Mouse (Mus musculus): Measurements from ENCODE around the gene Ncbp2. TPM values are rescaled to one million over a fixed set of nuclear protein-coding genes. Genes with fewer than 3 reads are reported as not detected.

The Ncbp2 gene
- polyA plus RNA-seq, 1 experiment = 52.3 TPM

DNA sequence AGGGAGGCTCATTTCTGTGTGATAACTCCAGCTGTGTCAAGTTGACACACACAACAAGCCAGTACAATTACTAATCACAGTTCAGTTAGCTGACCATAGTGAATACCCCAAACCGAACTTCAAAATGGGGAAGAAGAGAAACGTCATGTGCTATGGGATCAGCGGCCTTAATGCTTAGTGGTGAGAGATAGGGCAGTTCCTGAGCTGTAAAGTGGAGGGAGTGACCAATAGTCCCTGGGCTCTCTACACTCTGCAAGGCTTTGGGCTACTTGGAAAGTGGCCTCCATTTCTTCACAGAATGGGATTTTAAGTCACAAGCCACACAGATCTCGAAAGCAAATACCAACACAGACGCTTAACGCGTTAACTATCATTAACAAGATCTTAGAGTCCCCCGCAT is 980 bp upstream of the Ncbp2 start:
- TF ChIP-seq POLR2A (IDR thresholded peaks at IDR 0.05; ENCODE audit: borderline replicate concordance, low read depth, low read length) = no peak
- TF ChIP-seq CTCF (IDR thresholded peaks at IDR 0.05; ENCODE audit: low read depth, low read length) = no peak
- H3K4me3 ChIP-seq (ENCODE audit: insufficient read depth, low read length) = peak overlapping the region; percentile 94
- peak overlapping the region; percentile 83 for H3K27ac ChIP-seq (ENCODE audit: insufficient read depth, low read depth, low read length)
- peaks cover 18% of the 10 kb centered on the region for H3K4me1 ChIP-seq (ENCODE audit: control insufficient read depth, insufficient read depth, low read length)

- no peak for TF ChIP-seq POLR2A (IDR thresholded peaks at IDR 0.05; ENCODE audit: borderline replicate concordance, low read depth, low read length)
- no peak for TF ChIP-seq CTCF (IDR thresholded peaks at IDR 0.05; ENCODE audit: low read depth, low read length)
- peak overlapping the region; percentile 94 for H3K4me3 ChIP-seq (ENCODE audit: insufficient read depth, low read length)
- H3K27ac ChIP-seq (ENCODE audit: insufficient read depth, low read depth, low read length) = peak overlapping the region; percentile 83
- peaks cover 18% of the 10 kb centered on the region for H3K4me1 ChIP-seq (ENCODE audit: control insufficient read depth, insufficient read depth, low read length)
Observed at GRCm38 (mm10) chr16:31947901-31948316, 404 bp upstream of the Ncbp2 start.

- Histone ChIP-seq H3K27ac (ENCODE audit: insufficient read depth, low read depth, low read length) (no peak overlapping the region), H3K4me1 (ENCODE audit: control insufficient read depth, insufficient read depth, low read length) (no peaks in the 10 kb centered on the region), H3K4me3 (ENCODE audit: insufficient read depth, low read length) (no peak overlapping the region)
- TF ChIP-seq POLR2A (IDR thresholded peaks at IDR 0.05; ENCODE audit: borderline replicate concordance, low read depth, low read length) = no peak
- no peak for TF ChIP-seq CTCF (IDR thresholded peaks at IDR 0.05; ENCODE audit: low read depth, low read length)
Observed at GRCm38 (mm10) chr16:31963224-31963623, 14.9 kb downstream of the Ncbp2 start.

DNA sequence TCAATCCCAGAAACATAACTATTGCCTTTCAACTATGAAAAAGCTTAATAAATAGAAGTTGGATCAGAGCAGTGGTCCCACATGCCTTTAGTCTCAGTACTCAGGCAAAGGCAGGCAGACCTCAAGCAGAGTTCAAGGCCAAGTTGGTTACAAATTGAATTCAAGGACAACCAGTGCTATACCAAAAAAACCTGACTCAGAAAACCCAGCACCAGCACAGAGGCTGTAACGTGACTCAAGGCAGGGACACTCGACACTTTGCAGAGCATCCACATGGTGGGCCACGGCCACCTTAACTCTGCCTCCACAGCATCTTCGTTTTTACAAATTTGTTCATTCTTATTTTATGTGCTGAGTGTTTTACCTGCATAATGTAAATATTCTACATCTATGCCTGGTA is 26.9 kb downstream of the Ncbp2 start:
- Histone ChIP-seq H3K4me1 (ENCODE audit: control insufficient read depth, insufficient read depth, low read length) (no peaks in the 10 kb centered on the region), H3K27ac (ENCODE audit: insufficient read depth, low read depth, low read length) (no peak overlapping the region), H3K4me3 (ENCODE audit: insufficient read depth, low read length) (no peak overlapping the region)
- TF ChIP-seq CTCF (IDR thresholded peaks at IDR 0.05; ENCODE audit: low read depth, low read length) (no peak), POLR2A (IDR thresholded peaks at IDR 0.05; ENCODE audit: borderline replicate concordance, low read depth, low read length) (no peak)

DNA sequence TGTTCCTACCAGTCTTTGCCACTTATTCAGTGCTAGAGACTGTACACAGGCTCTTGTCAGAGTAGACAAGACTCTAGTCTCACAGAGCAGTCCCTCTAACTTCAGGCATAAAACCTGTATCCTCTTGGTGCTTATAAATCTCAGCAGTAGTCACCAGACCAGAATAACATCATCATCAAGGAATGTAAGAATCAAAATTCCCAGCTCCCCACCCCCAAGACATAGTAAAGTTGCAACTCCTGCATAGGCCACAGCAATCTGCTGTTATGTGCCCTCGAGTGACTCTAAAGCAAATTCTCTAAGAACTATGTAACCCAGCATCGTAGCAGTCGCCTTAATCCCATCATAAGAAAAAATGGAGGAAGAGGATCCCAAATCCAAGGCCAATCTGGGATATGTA is 31.2 kb downstream of the Ncbp2 start:
- TF ChIP-seq POLR2A (IDR thresholded peaks at IDR 0.05; ENCODE audit: borderline replicate concordance, low read depth, low read length) = no peak
- no peak for TF ChIP-seq CTCF (IDR thresholded peaks at IDR 0.05; ENCODE audit: low read depth, low read length)
- Histone ChIP-seq H3K4me3 (ENCODE audit: insufficient read depth, low read length) (no peak overlapping the region), H3K27ac (ENCODE audit: insufficient read depth, low read depth, low read length) (no peak overlapping the region)

GRCm38 (mm10) chr16:31980946-31981345 is 32.6 kb downstream of the Ncbp2 start:
- no peak overlapping the region for H3K4me3 ChIP-seq (ENCODE audit: insufficient read depth, low read length)
- TF ChIP-seq POLR2A (IDR thresholded peaks at IDR 0.05; ENCODE audit: borderline replicate concordance, low read depth, low read length) = no peak
- no peak; the same call in 1 of the 2 replicates for TF ChIP-seq CTCF (IDR thresholded peaks at IDR 0.05; ENCODE audit: low read depth, low read length)
- no peak overlapping the region for H3K27ac ChIP-seq (ENCODE audit: insufficient read depth, low read depth, low read length)
- H3K4me1 ChIP-seq (ENCODE audit: control insufficient read depth, insufficient read depth, low read length) = no peaks in the 10 kb centered on the region

More for the DNA sequence above, 31.2 kb downstream of the Ncbp2 start:
- no peaks in the 10 kb centered on the region for H3K4me1 ChIP-seq (ENCODE audit: control insufficient read depth, insufficient read depth, low read length)

GRCm38 (mm10) chr16:31992039-31992438 is 43.7 kb downstream of the Ncbp2 start:
- peaks cover under 1% of the 10 kb centered on the region; the same call in 1 of the 2 replicates for H3K4me1 ChIP-seq (ENCODE audit: control insufficient read depth, insufficient read depth, low read length)
- H3K27ac ChIP-seq (ENCODE audit: insufficient read depth, low read depth, low read length) = no peak overlapping the region
- H3K4me3 ChIP-seq (ENCODE audit: insufficient read depth, low read length) = no peak overlapping the region
- TF ChIP-seq CTCF (IDR thresholded peaks at IDR 0.05; ENCODE audit: low read depth, low read length) (no peak), POLR2A (IDR thresholded peaks at IDR 0.05; ENCODE audit: borderline replicate concordance, low read depth, low read length) (no peak)

GRCm38 (mm10) chr16:31993195-31993594 is 44.9 kb downstream of the Ncbp2 start:
- no peak for TF ChIP-seq POLR2A (IDR thresholded peaks at IDR 0.05; ENCODE audit: borderline replicate concordance, low read depth, low read length)
- Histone ChIP-seq H3K4me1 (ENCODE audit: control insufficient read depth, insufficient read depth, low read length) (no peaks in the 10 kb centered on the region), H3K27ac (ENCODE audit: insufficient read depth, low read depth, low read length) (no peak overlapping the region), H3K4me3 (ENCODE audit: insufficient read depth, low read length) (no peak overlapping the region)

DNA sequence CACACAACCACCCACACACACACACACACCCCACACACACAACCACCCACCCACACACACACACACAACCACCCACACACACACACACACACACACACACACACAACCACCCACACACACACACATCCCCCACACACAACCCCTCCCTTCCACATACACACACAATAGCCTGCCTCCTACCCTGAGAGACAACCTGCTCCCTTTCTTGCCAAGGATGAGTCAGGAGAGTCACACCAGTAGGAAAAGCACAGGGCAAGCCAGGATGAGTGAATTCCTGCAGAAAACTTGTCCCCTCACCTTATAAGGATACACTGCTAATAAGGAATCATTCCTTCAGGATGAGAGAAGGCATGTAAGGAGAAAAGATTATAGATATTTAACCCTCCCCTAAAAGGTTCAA is 45.6 kb downstream of the Ncbp2 start:
- H3K27ac ChIP-seq (ENCODE audit: insufficient read depth, low read depth, low read length) = no peak overlapping the region
- no peak overlapping the region for H3K4me3 ChIP-seq (ENCODE audit: insufficient read depth, low read length)
- TF ChIP-seq CTCF (IDR thresholded peaks at IDR 0.05; ENCODE audit: low read depth, low read length) = no peak
- no peak for TF ChIP-seq POLR2A (IDR thresholded peaks at IDR 0.05; ENCODE audit: borderline replicate concordance, low read depth, low read length)

GRCm38 (mm10) chr16:31996371-31996770 is 48.1 kb downstream of the Ncbp2 start:
- H3K4me3 ChIP-seq (ENCODE audit: insufficient read depth, low read length) = no peak overlapping the region
- TF ChIP-seq POLR2A (IDR thresholded peaks at IDR 0.05; ENCODE audit: borderline replicate concordance, low read depth, low read length) = no peak
- TF ChIP-seq CTCF (IDR thresholded peaks at IDR 0.05; ENCODE audit: low read depth, low read length) = no peak
- peaks cover 7% of the 10 kb centered on the region for H3K4me1 ChIP-seq (ENCODE audit: control insufficient read depth, insufficient read depth, low read length)
- no peak overlapping the region for H3K27ac ChIP-seq (ENCODE audit: insufficient read depth, low read depth, low read length)

More for the DNA sequence above, 45.6 kb downstream of the Ncbp2 start:
- no peaks in the 10 kb centered on the region for H3K4me1 ChIP-seq (ENCODE audit: control insufficient read depth, insufficient read depth, low read length)

All from bone marrow macrophage, adult 2 months (primary cell).